Mouse (Mus musculus) forebrain, embryonic 15.5 days (tissue): ENCODE results near the gene Arhgap28. TPM values are rescaled to one million over a fixed set of nuclear protein-coding genes. Genes with fewer than 3 reads are reported as not detected.

ENCODE experiments used
- ATAC-seq: fragments of 200-750 bp; cut with Nextera tagmentation; replicated peaks from 2 replicates; pipeline ENCODE4 v1.8.0; 2017; ENCODE audit warnings: mild to moderate bottlenecking, moderate TSS enrichment, moderate library complexity
- H3K27ac ChIP-seq: fragments of 300-500 bp; sonication (generic); replicated peaks from 2 replicates; pipeline ENCODE4 v1.5.1; 2015; ENCODE audit warnings: mild to moderate bottlenecking, inconsistent platforms
- H3K27me3 ChIP-seq: fragments of 300-500 bp; sonication (generic); 2 replicates; pipeline ENCODE4 v1.6.1; 2015; ENCODE audit warnings: inconsistent platforms
- H3K36me3 ChIP-seq: fragments of 300-500 bp; sonication (generic); 2 replicates; pipeline ENCODE4 v1.6.1; 2015; ENCODE audit warnings: mild to moderate bottlenecking, inconsistent platforms
- H3K4me1 ChIP-seq: fragments of 300-500 bp; sonication (generic); 2 replicates; pipeline ENCODE4 v1.6.1; 2015; ENCODE audit warnings: inconsistent platforms
- H3K4me2 ChIP-seq: fragments of 300-500 bp; sonication (generic); replicated peaks from 2 replicates; pipeline ENCODE4 v1.6.1; 2015; ENCODE audit warnings: mild to moderate bottlenecking, inconsistent platforms
- H3K4me3 ChIP-seq: fragments of 300-500 bp; sonication (generic); 2 replicates; pipeline ENCODE4 v1.5.1; 2015; ENCODE audit warnings: mild to moderate bottlenecking, inconsistent platforms
- H3K9ac ChIP-seq: fragments of 300-500 bp; sonication (generic); replicated peaks from 2 replicates; pipeline ENCODE4 v1.6.1; 2015; ENCODE audit warnings: mild to moderate bottlenecking, inconsistent platforms
- H3K9me3 ChIP-seq: fragments of 300-500 bp; sonication (generic); 2 replicates; pipeline ENCODE4 v1.6.1; 2016; ENCODE audit warnings: inconsistent platforms
- WGBS: fragments of 180-500 bp; shearing (Covaris S2); methylation state at CpG from one replicate; pipeline ENCODE4 v1.1.7; 2015; ENCODE audit warnings: mixed read lengths; 5-methylcytosine and 5-hydroxymethylcytosine counted together
- polyA plus RNA-seq: library from polyadenylated mRNA; unstranded; fragments of >200 nt; fragmentation: Nextera tagmentation; extraction: Ambion mirVana; gene quantifications from 2 replicates; pipeline ENCODE4 v1.2.1, GENCODE M21; 2015

Arhgap28 gene
- polyA plus RNA-seq, 1 experiment from 2014 or later, result 5.7 TPM

DNA sequence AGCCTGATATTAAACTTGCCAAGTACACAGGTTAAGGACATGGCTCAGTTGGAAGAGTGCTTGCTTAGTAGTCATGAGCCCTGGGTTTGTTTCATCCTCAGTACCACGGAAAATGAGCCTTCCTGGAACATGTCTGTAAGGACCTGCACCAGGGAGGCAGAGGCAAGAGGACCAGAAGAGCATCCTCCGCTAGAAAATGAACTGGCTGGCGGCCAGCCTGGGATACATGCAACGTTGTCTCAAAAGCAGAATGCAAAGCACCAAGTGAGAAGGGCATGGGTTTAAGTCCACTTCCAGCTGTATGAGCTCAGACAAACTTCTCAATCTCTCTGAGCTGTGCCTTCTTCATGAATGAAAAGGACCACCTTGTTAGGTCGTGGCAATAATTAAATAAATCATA is 49.0 kb downstream of the Arhgap28 start:
- Histone ChIP-seq H3K27ac (no peak overlapping the region), H3K36me3 (no peaks in the 10 kb centered on the region), H3K4me3 (no peak overlapping the region), H3K4me1 (no peaks in the 10 kb centered on the region), H3K4me2 (no peak overlapping the region), H3K9ac (no peak overlapping the region), H3K9me3 (no peaks in the 10 kb centered on the region), H3K27me3 (no peaks in the 10 kb centered on the region)
- no peak for ATAC-seq
- 83% methylated on average over 5 of the region's 5 CpGs for WGBS

DNA sequence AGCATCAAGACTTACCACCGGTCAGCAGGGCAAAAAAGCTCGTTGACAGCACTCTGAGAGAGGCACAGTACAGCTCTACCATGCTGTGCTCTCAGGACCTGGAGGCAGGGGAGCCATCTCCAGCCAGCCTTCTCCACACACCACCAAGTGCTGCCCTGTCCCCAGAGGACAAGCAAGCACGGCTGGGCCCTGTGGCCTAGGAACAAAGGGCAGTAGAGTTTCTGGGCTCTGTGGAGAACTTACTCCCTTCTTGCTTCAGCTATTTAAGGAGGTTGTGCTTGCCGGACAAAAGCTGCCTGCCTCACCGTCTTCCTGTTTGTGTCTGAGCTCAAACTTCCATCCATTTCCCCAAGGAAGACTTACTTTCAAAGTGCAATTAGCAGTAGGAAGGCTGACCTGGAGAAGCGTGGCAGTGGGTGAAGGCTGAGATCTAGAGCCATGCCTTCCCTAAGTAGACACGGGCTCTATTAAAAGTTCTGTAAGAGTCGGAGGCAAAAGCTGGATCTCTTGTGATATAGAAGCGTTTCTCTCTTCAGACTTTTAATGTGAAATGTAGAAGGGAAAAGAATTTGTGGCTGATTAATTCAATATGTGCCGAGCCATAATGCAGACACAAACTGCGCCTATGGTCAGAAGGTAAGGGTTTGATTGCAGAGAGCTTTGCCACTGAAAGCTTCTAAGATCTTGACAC is 53.3 kb downstream of the Arhgap28 start:
- WGBS, result 74% methylated on average over 11 of the region's 11 CpGs
- Histone ChIP-seq H3K36me3 (no peaks in the 10 kb centered on the region), H3K27ac (no peak overlapping the region), H3K4me2 (no peak overlapping the region), H3K27me3 (no peaks in the 10 kb centered on the region), H3K4me1 (no peaks in the 10 kb centered on the region), H3K4me3 (no peak overlapping the region), H3K9me3 (no peaks in the 10 kb centered on the region), H3K9ac (no peak overlapping the region)
- ATAC-seq, result no peak

DNA sequence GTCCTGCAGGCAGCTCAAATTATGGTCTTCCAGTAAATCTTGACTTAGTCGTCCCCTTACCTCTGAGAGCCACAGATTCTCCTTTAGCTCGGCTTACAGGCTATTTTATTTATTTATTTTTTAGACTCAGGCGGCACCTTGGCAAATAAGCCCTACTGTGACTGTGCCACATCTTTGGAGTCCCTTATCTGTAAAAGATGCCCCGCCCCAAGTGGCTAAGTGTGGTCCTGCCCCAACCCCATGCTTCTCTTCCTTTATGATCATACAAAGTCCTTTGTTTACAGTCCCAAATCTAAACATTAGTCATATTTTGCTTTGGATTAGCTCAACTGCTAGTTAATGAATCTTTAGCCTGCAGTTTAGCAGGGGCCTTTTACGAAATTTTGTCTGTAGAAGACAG is 55.3 kb downstream of the Arhgap28 start:
- Histone ChIP-seq H3K27me3 (no peaks in the 10 kb centered on the region), H3K4me1 (no peaks in the 10 kb centered on the region), H3K4me3 (no peak overlapping the region), H3K4me2 (no peak overlapping the region), H3K36me3 (no peaks in the 10 kb centered on the region), H3K9me3 (no peaks in the 10 kb centered on the region), H3K9ac (no peak overlapping the region), H3K27ac (no peak overlapping the region)
- ATAC-seq, result no peak
- WGBS, result 86% methylated on average over 5 of the region's 5 CpGs

DNA sequence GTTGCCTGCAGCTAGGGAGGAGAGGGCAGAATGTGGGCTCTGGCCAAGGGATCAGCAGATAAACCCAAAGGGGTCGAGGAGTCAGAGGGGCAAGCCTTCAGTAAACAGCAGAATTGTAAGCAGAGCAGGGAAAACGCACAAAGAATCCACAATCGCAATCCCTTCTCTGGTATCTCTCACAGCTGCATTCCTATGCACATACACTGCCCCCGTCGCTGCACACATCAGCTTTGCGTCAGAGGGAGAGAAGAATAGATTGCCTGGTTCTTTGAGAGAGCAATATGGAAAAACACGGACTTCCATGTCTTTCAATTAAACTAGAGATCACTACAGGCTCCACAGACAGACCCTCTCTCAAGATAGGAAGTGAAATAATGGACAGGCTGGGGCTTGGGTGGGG is 58.5 kb downstream of the Arhgap28 start:
- Histone ChIP-seq H3K27ac (no peak overlapping the region), H3K4me3 (no peak overlapping the region), H3K9ac (no peak overlapping the region), H3K4me1 (no peaks in the 10 kb centered on the region), H3K36me3 (no peaks in the 10 kb centered on the region), H3K9me3 (no peaks in the 10 kb centered on the region), H3K4me2 (no peak overlapping the region), H3K27me3 (no peaks in the 10 kb centered on the region)
- 69% methylated on average over 7 of the region's 7 CpGs for WGBS
- no peak for ATAC-seq

DNA sequence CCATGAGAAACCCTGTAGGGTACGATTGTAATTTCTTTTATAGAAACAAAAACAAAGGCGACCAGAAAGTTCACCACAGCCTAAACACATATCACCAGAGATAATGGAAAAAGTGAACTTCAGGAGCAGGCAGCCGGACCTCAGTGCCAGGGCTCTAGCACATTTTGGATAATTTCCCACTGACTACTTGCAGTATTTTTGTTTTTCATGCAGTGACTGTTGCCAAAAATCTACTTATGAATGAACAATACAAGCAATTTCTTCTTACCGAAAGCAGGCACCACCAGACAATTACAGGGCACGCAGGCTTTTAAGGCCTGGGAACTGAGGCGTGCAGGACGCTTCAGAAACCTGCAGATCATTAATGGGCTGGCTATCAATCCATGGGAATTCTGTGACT is 59.7 kb downstream of the Arhgap28 start:
- no peaks in the 10 kb centered on the region for H3K27me3 ChIP-seq
- WGBS, result 59% methylated on average over 7 of the region's 7 CpGs
- no peaks in the 10 kb centered on the region for H3K9me3 ChIP-seq
- no peak overlapping the region for H3K27ac ChIP-seq
- no peaks in the 10 kb centered on the region for H3K36me3 ChIP-seq
- H3K9ac ChIP-seq, result no peak overlapping the region
- H3K4me2 ChIP-seq, result no peak overlapping the region
- H3K4me3 ChIP-seq, result no peak overlapping the region
- H3K4me1 ChIP-seq, result no peaks in the 10 kb centered on the region
- no peak for ATAC-seq

DNA sequence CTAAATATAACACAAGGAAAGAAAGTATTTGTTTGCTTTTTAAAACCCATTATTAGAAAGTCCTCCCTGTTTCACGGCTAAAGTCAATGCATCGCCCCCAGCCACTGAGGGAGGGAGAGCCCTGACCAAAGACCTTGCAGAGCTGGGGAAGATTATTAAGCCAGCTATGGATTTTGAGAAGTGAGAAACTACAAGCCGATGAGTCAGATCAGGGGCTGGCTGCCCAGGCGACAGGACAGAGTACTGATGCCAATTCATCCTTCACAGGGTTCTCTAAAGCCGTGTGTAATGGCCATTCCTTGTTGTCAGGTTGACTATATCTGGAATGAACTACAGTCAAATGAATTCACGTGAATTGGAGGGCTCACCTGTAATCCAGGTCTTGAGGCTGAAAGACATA is 62.9 kb downstream of the Arhgap28 start:
- no peak overlapping the region for H3K4me2 ChIP-seq
- no peaks in the 10 kb centered on the region for H3K27me3 ChIP-seq
- H3K9me3 ChIP-seq, result no peaks in the 10 kb centered on the region
- no peaks in the 10 kb centered on the region for H3K4me1 ChIP-seq
- ATAC-seq, result no peak
- no peak overlapping the region for H3K9ac ChIP-seq
- no peak overlapping the region for H3K27ac ChIP-seq
- no peak overlapping the region for H3K4me3 ChIP-seq
- WGBS, result 91% methylated on average over 6 of the region's 6 CpGs
- H3K36me3 ChIP-seq, result no peaks in the 10 kb centered on the region

DNA sequence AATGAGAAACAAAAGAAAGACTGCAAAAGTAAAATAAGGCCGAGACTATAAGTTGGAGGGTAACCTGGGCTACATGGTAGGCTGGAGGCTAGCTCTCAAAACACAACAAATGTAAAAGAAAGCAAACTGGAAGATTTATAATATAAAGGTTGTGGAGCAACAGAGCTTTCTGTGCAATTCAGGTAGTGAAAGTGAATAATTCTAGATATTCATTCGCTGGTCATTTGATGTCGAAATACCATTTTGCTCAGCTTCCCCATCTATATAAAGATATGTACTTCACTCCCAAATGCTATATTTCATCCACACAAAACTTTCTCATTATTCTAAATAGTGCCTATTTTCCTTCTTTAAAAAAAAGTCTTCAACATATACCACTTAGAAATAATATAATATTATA is 66.9 kb downstream of the Arhgap28 start:
- Histone ChIP-seq H3K4me3 (no peak overlapping the region), H3K9me3 (no peaks in the 10 kb centered on the region), H3K4me2 (no peak overlapping the region), H3K4me1 (no peaks in the 10 kb centered on the region), H3K36me3 (no peaks in the 10 kb centered on the region), H3K9ac (no peak overlapping the region), H3K27me3 (no peaks in the 10 kb centered on the region), H3K27ac (no peak overlapping the region)
- ATAC-seq, result no peak
- 100% methylated on average over 3 of the region's 3 CpGs for WGBS

DNA sequence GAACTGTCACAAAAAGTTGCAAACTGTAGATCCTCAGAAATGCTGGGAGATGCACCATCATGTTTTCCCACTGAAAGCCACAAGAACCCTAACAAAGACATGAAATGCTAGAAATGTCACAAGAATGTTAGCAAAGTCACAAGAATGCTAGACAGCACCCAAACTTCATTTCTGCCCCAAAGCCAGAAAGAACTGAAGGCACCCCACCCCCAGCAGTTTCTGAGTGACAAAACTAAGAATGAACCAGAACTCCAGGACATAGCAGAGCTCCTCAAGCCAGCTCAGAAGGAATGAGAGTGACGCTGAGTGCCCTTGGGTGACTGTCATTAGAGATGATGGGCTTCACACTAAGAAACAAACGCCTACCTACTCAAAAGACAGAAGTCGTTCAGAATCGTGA is 68.4 kb downstream of the Arhgap28 start:
- Histone ChIP-seq H3K4me3 (no peak overlapping the region), H3K27ac (no peak overlapping the region), H3K9ac (no peak overlapping the region), H3K4me1 (no peaks in the 10 kb centered on the region), H3K4me2 (no peak overlapping the region), H3K9me3 (no peaks in the 10 kb centered on the region), H3K36me3 (no peaks in the 10 kb centered on the region), H3K27me3 (no peaks in the 10 kb centered on the region)
- 70% methylated on average over 4 of the region's 4 CpGs for WGBS
- ATAC-seq, result no peak

DNA sequence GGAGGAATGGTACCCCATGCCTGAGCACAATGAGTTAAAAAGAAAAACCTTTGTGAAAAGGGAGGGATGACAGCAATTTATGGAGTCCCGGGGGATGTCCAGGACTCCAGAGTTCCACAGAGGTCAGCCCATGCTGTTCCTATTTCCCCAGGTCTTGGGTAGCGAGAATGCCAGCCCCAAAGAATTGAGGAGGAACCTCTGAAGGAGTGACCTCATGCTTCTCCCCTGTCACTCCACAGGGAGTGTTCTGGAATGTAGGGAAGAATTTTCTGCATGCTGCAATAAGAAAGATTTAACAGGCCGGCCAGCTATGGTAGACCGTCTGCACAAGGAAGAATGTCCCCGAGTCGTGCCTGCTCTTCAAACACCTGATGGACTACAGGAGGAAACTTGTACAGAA is 72.5 kb downstream of the Arhgap28 start:
- Histone ChIP-seq H3K9ac (no peak overlapping the region), H3K36me3 (no peaks in the 10 kb centered on the region), H3K4me2 (no peak overlapping the region), H3K4me1 (no peaks in the 10 kb centered on the region), H3K27me3 (no peaks in the 10 kb centered on the region), H3K4me3 (no peak overlapping the region), H3K27ac (no peak overlapping the region), H3K9me3 (no peaks in the 10 kb centered on the region)
- ATAC-seq, result no peak
- WGBS, result 85% methylated on average over 6 of the region's 6 CpGs

DNA sequence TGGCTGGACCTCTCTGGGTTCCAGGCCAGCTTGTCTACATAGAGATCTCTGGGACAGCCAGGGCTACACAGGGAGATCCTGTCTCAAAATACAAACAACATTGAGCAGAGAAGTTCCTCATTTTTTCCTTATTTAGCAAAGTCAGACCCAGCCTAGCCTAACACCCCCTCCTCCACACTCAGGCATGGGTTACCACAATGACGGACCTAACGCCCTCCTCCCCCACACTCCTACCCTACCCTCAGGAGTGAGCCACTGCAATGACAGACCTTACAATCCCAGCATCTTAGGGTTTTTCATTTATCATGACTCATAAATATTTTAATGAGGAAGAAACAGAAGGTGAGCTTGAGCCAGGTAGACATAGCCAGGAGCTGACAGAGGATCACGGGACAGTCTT is 73.0 kb downstream of the Arhgap28 start:
- ATAC-seq, result no peak

DNA sequence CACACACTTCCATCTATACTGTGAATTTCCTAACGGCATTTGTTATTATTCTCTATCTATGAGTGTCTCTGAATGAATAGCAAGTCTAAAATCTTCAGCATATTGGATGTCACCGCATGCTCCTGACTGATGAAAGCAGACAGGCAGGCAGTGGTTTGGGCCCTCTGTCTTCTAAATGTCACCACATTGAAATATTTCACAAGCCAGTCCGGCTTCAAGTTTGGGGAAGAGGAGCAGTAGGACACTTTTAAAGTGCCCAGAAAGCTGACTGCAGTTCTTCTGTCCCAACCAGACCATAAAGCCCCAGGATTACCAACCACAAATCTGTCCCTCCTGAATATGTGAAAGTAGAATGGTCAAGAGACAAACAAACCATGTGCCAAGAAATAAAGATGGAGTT is 73.5 kb downstream of the Arhgap28 start:
- Histone ChIP-seq H3K4me2 (no peak overlapping the region), H3K4me1 (no peaks in the 10 kb centered on the region), H3K27ac (no peak overlapping the region), H3K4me3 (no peak overlapping the region), H3K36me3 (no peaks in the 10 kb centered on the region), H3K9me3 (no peaks in the 10 kb centered on the region), H3K9ac (no peak overlapping the region), H3K27me3 (no peaks in the 10 kb centered on the region)
- WGBS, result 91% methylated on average over 3 of the region's 3 CpGs
- ATAC-seq, result no peak

More for the DNA sequence above, 73.0 kb downstream of the Arhgap28 start:
- H3K4me2 ChIP-seq, result no peak overlapping the region
- no peaks in the 10 kb centered on the region for H3K36me3 ChIP-seq
- H3K27ac ChIP-seq, result no peak overlapping the region
- no peak overlapping the region for H3K4me3 ChIP-seq
- no peak overlapping the region for H3K9ac ChIP-seq
- H3K9me3 ChIP-seq, result no peaks in the 10 kb centered on the region
- H3K4me1 ChIP-seq, result no peaks in the 10 kb centered on the region
- 96% methylated on average over 3 of the region's 3 CpGs for WGBS
- no peaks in the 10 kb centered on the region for H3K27me3 ChIP-seq

DNA sequence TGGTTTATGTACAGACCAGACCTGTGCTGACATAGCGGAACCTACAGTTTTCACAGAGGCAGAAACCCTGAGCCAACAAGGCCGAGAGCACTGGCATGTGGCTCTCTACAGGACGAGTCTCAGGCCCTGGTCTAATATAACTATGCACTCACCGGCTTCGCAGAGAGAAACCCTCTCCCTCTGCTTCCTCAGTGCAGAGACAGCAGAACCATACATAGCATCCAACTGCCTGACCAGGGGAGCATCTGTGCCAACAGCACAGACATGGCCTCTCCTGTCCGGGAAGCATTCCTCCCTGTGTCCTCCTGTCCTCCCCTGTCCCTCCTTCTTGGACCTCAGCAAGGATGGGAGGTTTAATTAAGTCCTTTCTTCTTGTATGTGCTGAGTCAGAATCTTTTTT is 75.6 kb downstream of the Arhgap28 start:
- Histone ChIP-seq H3K4me3 (no peak overlapping the region), H3K4me1 (no peaks in the 10 kb centered on the region), H3K9ac (no peak overlapping the region), H3K4me2 (no peak overlapping the region), H3K36me3 (no peaks in the 10 kb centered on the region), H3K27ac (no peak overlapping the region), H3K27me3 (no peaks in the 10 kb centered on the region), H3K9me3 (no peaks in the 10 kb centered on the region)
- ATAC-seq, result no peak
- WGBS, result 89% methylated on average over 6 of the region's 6 CpGs

DNA sequence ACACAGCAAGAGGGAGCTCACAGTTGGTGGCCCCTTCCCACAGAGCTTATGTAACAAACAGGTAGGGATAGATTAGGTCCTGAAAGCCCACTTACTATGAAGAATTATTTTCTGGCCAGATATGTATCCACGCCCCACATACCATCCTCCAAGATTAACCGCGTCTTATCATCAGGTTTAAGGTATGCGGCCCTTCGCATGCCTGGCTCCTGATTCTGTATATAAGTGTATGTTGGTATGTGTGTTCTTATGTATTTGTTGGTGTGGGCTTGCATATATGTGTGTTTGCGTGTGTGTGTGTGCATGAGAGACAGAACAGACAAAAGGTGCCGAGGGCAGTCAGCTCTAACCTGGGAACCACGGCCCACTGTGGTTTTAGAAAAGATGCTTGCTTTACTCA is 76.1 kb downstream of the Arhgap28 start:
- 95% methylated on average over 8 of the region's 8 CpGs for WGBS
- ATAC-seq, result no peak
- H3K9me3 ChIP-seq, result no peaks in the 10 kb centered on the region
- H3K4me1 ChIP-seq, result no peaks in the 10 kb centered on the region
- H3K36me3 ChIP-seq, result no peaks in the 10 kb centered on the region
- no peak overlapping the region for H3K27ac ChIP-seq
- no peak overlapping the region for H3K4me2 ChIP-seq
- no peak overlapping the region for H3K9ac ChIP-seq
- H3K4me3 ChIP-seq, result no peak overlapping the region
- H3K27me3 ChIP-seq, result no peaks in the 10 kb centered on the region
